In the genomic region with DNA sequence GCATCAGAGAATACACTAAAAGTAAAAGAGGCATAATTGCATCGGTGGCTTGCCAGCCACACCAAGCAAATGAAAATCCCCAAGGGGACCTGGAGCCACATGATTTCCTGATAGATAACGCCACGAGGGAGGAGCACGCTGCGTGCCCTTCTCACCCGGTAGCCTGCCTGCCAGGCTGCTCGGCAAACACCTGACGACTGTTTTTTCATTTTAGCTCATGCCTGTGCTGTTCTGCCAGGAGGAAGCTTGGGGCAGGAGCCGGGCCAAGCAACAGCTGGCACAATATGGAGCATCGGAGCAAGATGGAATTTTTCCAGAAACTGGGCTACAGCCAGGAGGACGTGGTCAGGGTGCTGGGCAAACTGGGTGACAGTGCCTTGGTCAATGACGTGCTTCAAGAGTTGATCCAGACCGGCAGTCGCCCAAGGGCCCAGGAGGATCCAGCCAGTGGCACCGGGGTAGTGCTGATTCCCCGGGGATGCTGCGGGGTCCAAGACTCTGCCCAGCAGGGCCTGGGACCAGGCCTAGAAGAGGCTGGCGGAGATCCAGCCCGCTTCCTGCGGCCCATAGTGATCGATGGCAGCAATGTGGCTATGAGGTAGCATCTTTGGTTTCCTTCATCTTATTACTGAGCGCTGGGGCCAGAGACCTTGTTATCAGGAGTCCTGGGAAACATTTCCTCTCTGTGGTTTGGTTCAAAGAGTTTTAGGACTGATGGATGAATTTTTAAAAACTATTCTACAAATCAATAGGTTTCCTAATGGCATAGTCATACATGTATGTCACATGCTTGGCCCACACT, we compare ENCODE assay signal across 10 mouse cellular contexts. TPM values are rescaled to one million over a fixed set of nuclear protein-coding genes. Genes with fewer than 3 reads are reported as not detected.
DNase-seq lines count a peak whose midpoint lies in the region; ATAC-seq lines count a peak whose summit lies in the region.
"Had no signal": no experiment of that assay in that cellular context is flagged by ENCODE, and none has a peak within 500 bp of the region (broad histone marks: within the 10 kb centered on the region; RNA-seq: fewer than 3 reads in every experiment).

No protein-coding gene starts in this region.

- H3K4me2 ChIP-seq in heart, embryonic 11.5 days, result no peak overlapping the region
- H3K4me2 ChIP-seq: limb, embryonic 15.5 days; neural tube, embryonic 13.5 days had no signal

- H3K27me3 ChIP-seq in heart, embryonic 11.5 days (ENCODE audit: control insufficient read depth, insufficient read depth, low read length), result peaks cover 4% of the 10 kb centered on the region; the same call in 1 of the 2 replicates
- H3K27me3 ChIP-seq: limb, embryonic 15.5 days; neural tube, embryonic 13.5 days had no signal

- intact Hi-C loops in left cerebral cortex, postnatal 25 days (cut with DNase I), result no loop called here

- peaks cover 6% of the 10 kb centered on the region; the same call in 1 of the 2 replicates for H3K4me1 ChIP-seq in heart, embryonic 11.5 days (ENCODE audit: control insufficient read depth, insufficient read depth, low read length)
- H3K4me1 ChIP-seq: neural tube, embryonic 13.5 days had no signal

- ATAC-seq in heart, embryonic 11.5 days (replicated peaks; ENCODE audit: insufficient number of reproducible peaks, low FRiP score, low TSS enrichment), result no peak
- ATAC-seq in cerebellum, adult (ENCODE audit: insufficient number of reproducible peaks, low FRiP score, low TSS enrichment), result peak; percentile 53; the same call in 1 of the 2 replicates
- ATAC-seq in inflammation-experienced regulatory T-cells, adult 6 months, result peak; percentile 51

- H3K9me3 ChIP-seq in heart, embryonic 11.5 days (replicated peaks; ENCODE audit: control insufficient read depth, low read length), result no peaks in the 10 kb centered on the region
- H3K9me3 ChIP-seq: limb, embryonic 15.5 days; neural tube, embryonic 13.5 days had no signal

- 81% methylated on average over 22 of the region's 22 CpGs for WGBS in heart, embryonic 11.5 days (ENCODE audit: insufficient replicate concordance)

- H3K4me3 ChIP-seq in heart, embryonic 11.5 days (ENCODE audit: low read depth, low read length), result no peak overlapping the region
- H3K4me3 ChIP-seq: limb, embryonic 15.5 days; neural tube, embryonic 13.5 days had no signal

- DNase-seq in heart, adult 11 months, result peak; percentile 95
- DNase-seq in B cell, adult 2 months, result peak; percentile 75 to 80
- DNase-seq in left cerebral cortex, postnatal 25 days (ENCODE audit: low spot score in 2 of 2), result no peak
- DNase-seq in kidney, postnatal 36 days, result no peak
- no peak for DNase-seq in right cerebral cortex, adult 2 months (ENCODE audit: low spot score in 2 of 2)

- H3K9ac ChIP-seq in heart, embryonic 11.5 days (ENCODE audit: low read depth, low read length), result no peak overlapping the region
- H3K9ac ChIP-seq: limb, embryonic 15.5 days; neural tube, embryonic 13.5 days had no signal

- H3K36me3 ChIP-seq in heart, embryonic 11.5 days (ENCODE audit: control insufficient read depth, insufficient read depth, low read length), result no peaks in the 10 kb centered on the region
- H3K36me3 ChIP-seq: limb, embryonic 15.5 days; neural tube, embryonic 13.5 days had no signal

- H3K27ac ChIP-seq in heart, embryonic 11.5 days (ENCODE audit: low read depth, low read length), result no peak overlapping the region
- H3K27ac ChIP-seq: limb, embryonic 15.5 days; neural tube, embryonic 13.5 days had no signal

RNA-seq across cellular contexts. Expression of gene Zc3h12d, which starts 7.5 kb away (rescaled TPM):
- polyA plus RNA-seq in heart, embryonic 11.5 days (2014; fragmentation: Nextera tagmentation; extraction: Ambion mirVana), result 0.07 and 0.18 TPM in 2 replicates
- 10 to 100 TPM; 36.9 to 59.8 (median 48.1) TPM for polyA plus RNA-seq in inflammation-experienced regulatory T-cells, adult 6 months (2017; shearing (Covaris generic))
- under 1 TPM; 0.11 to 0.14 TPM for total RNA-seq in left cerebral cortex, postnatal 25 days (2021)

RNA-seq across cellular contexts. Expression of gene Ppil4, which starts 47.1 kb away (rescaled TPM):
- polyA plus RNA-seq in heart, embryonic 11.5 days (2014; fragmentation: Nextera tagmentation; extraction: Ambion mirVana), result 33.7 and 35.5 TPM in 2 replicates
- polyA plus RNA-seq in inflammation-experienced regulatory T-cells, adult 6 months (2017; shearing (Covaris generic)), result 10 to 100 TPM; 73.7 to 85.7 (median 82.6) TPM
- total RNA-seq in left cerebral cortex, postnatal 25 days (2021), result 10 to 100 TPM; 32.9 to 33.7 TPM

RNA-seq across cellular contexts. Expression of gene Ginm1, which starts 47.1 kb away (rescaled TPM):
- polyA plus RNA-seq in heart, embryonic 11.5 days (2014; fragmentation: Nextera tagmentation; extraction: Ambion mirVana), result 74.3 and 77.2 TPM in 2 replicates
- polyA plus RNA-seq in inflammation-experienced regulatory T-cells, adult 6 months (2017; shearing (Covaris generic)), result 10 to 100 TPM; 64.3 to 74.6 (median 72.9) TPM
- total RNA-seq in left cerebral cortex, postnatal 25 days (2021), result 10 to 100 TPM; 15.8 to 19.0 TPM

Comparison
In these comparisons a context has a peak if more than half of its experiments do, and no peak if none do; other contexts are left out.
1. DNase-seq: peak in heart, adult 11 months (single experiment) and B cell, adult 2 months (2 of 2); none in left cerebral cortex, postnatal 25 days (0 of 2), kidney, postnatal 36 days (0 of 2) and right cerebral cortex, adult 2 months (0 of 2).
2. RNA of gene Zc3h12d, which starts 7.5 kb away (polyA plus RNA-seq): 36.9 to 59.8 TPM in inflammation-experienced regulatory T-cells, adult 6 months; 0.07 to 0.18 TPM in heart, embryonic 11.5 days; every median in the first group is over 10 times any median in the second.